Mouse (Mus musculus) liver, embryonic 11.5 days (tissue): ENCODE results near the gene Cnn3. TPM values are rescaled to one million over a fixed set of nuclear protein-coding genes. Genes with fewer than 3 reads are reported as not detected.

Experiments
- ATAC-seq: fragments of 200-750 bp; cut with Nextera tagmentation; replicated peaks from 2 replicates; pipeline ENCODE4 v1.8.0; 2017; ENCODE audit warnings: moderate number of reproducible peaks, mild to moderate bottlenecking, moderate TSS enrichment, moderate library complexity; ENCODE audit not compliant: low FRiP score
- DNase-seq: peaks from one replicate; pipeline ENCODE4 v3.0.0-alpha.2; 2017; ENCODE audit warnings: low spot score
- H3K27ac ChIP-seq: fragments of 300-500 bp; sonication (generic); 2 replicates; pipeline ENCODE4 v1.5.1; 2014; ENCODE audit warnings: mild to moderate bottlenecking, low read depth, low read length, control low read depth
- H3K27me3 ChIP-seq: fragments of 300-500 bp; sonication (generic); replicated peaks from 2 replicates; pipeline ENCODE4 v1.6.1; 2014; ENCODE audit warnings: low read length, mixed read lengths; ENCODE audit not compliant: control insufficient read depth, insufficient read depth
- H3K36me3 ChIP-seq: fragments of 300-500 bp; sonication (generic); 2 replicates; pipeline ENCODE4 v1.6.1; 2014; ENCODE audit warnings: mild to moderate bottlenecking, low read length, moderate library complexity, mixed read lengths; ENCODE audit not compliant: control insufficient read depth, insufficient read depth
- H3K4me1 ChIP-seq: fragments of 300-500 bp; sonication (generic); replicated peaks from 2 replicates; pipeline ENCODE4 v1.6.1; 2014; ENCODE audit warnings: low read length, mixed read lengths; ENCODE audit not compliant: control insufficient read depth, insufficient read depth
- H3K4me2 ChIP-seq: fragments of 300-500 bp; sonication (generic); 2 replicates; pipeline ENCODE4 v1.6.1; 2014; ENCODE audit warnings: mild to moderate bottlenecking, control low read depth, moderate library complexity
- H3K4me3 ChIP-seq: fragments of 300-500 bp; sonication (generic); 2 replicates; pipeline ENCODE4 v1.5.1; 2014; ENCODE audit warnings: low read depth, low read length, control low read depth
- H3K9ac ChIP-seq: fragments of 300-500 bp; sonication (generic); 2 replicates; pipeline ENCODE4 v1.6.1; 2014; ENCODE audit warnings: low read depth, low read length, control low read depth
- H3K9me3 ChIP-seq: fragments of 300-500 bp; sonication (generic); 2 replicates; pipeline ENCODE4 v1.6.1; 2016; ENCODE audit warnings: low read length, inconsistent platforms, mixed read lengths; ENCODE audit not compliant: control insufficient read depth
- WGBS: fragments of 180-500 bp; shearing (Covaris S2); extraction: QIAGEN DNeasy Blood & Tissue Kit; methylation state at CpG from one replicate; pipeline ENCODE4 v1.1.7; 2014; 5-methylcytosine and 5-hydroxymethylcytosine counted together
- polyA plus RNA-seq: library from polyadenylated mRNA; unstranded; fragments of >200 nt; fragmentation: Nextera tagmentation; extraction: Ambion mirVana; gene quantifications from 2 replicates; pipeline ENCODE4 v1.2.1, GENCODE M21; 2014

The Cnn3 gene
- polyA plus RNA-seq, 1 experiment from 2014 or later, result 294 TPM

- no peak for DNase-seq
- no peak overlapping the region for H3K4me2 ChIP-seq
- H3K4me3 ChIP-seq, result no peak overlapping the region
- 0 out of 2 replicates have a peak, but pooled peaks have one; percentile 54 for ATAC-seq
- WGBS, result 67% methylated on average over 11 of the region's 11 CpGs
- H3K9me3 ChIP-seq, result no peaks in the 10 kb centered on the region
- H3K27me3 ChIP-seq, result no peaks in the 10 kb centered on the region
- no peak overlapping the region for H3K27ac ChIP-seq
- peaks cover 29% of the 10 kb centered on the region for H3K4me1 ChIP-seq
- H3K36me3 ChIP-seq, result peaks cover 2% of the 10 kb centered on the region; the same call in 1 of the 2 replicates
- no peak overlapping the region for H3K9ac ChIP-seq
Measured at GRCm38 (mm10) chr3:121439623-121440161, 13.4 kb downstream of the Cnn3 start.

GRCm38 (mm10) chr3:121441504-121441903, 15.2 kb downstream of the Cnn3 start:
- Histone ChIP-seq H3K9ac (no peak overlapping the region), H3K4me3 (no peak overlapping the region), H3K9me3 (no peaks in the 10 kb centered on the region), H3K4me2 (no peak overlapping the region), H3K27me3 (no peaks in the 10 kb centered on the region), H3K27ac (no peak overlapping the region), H3K36me3 (peaks cover 2% of the 10 kb centered on the region; the same call in 1 of the 2 replicates), H3K4me1 (peaks cover 32% of the 10 kb centered on the region)
- DNase-seq, result no peak
- 90% methylated on average over 12 of the region's 12 CpGs for WGBS
- ATAC-seq, result no peak

DNA sequence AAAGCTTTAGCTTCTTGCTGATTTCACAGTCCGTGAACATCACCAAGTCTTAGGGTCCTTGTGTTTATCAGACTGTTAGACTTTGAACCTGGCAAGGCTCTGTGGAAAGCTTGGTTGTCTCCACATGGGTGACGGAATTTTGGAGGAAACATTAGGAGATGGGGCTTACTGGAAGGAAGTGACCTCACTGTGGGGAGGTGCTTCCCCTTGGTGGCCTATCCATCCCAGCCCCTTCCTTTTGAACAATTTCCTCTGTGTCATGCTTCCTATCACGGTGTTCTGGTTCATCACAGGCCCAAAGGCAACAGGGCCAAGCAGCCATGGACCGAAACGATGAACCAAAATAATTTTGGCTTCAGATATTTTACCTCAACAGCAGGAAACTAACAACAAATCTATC, 16.0 kb downstream of the Cnn3 start:
- 77% methylated on average over 5 of the region's 5 CpGs for WGBS
- Histone ChIP-seq H3K4me2 (no peak overlapping the region), H3K9me3 (no peaks in the 10 kb centered on the region), H3K4me1 (peaks cover 33% of the 10 kb centered on the region), H3K36me3 (peaks cover 2% of the 10 kb centered on the region; the same call in 1 of the 2 replicates), H3K9ac (no peak overlapping the region), H3K4me3 (no peak overlapping the region), H3K27me3 (no peaks in the 10 kb centered on the region), H3K27ac (no peak overlapping the region)
- DNase-seq (no peak), ATAC-seq (no peak)

DNA sequence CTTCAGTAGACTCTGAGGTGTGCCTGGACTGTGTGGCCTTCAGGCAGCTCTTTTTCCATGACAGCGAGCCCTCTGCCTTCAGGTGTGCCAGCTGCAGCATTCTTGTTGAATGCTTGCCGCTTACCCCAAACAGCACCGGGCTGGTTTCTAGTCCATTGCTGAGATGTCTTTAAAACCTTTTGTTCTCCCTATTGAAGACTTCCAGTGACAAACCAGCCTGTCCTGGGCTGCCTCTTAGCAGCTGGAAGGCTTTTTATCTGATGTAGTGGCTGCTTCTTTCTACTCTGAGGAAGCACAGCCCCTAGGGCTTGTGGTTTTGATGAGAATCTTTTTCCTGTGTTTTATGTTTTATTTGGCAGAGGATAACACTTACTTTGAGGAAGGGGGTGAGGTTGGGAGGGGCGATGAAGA, 17.6 kb downstream of the Cnn3 start:
- Histone ChIP-seq H3K4me3 (no peak overlapping the region), H3K9me3 (no peaks in the 10 kb centered on the region), H3K4me2 (no peak overlapping the region), H3K36me3 (peaks cover 2% of the 10 kb centered on the region; the same call in 1 of the 2 replicates), H3K4me1 (peaks cover 35% of the 10 kb centered on the region), H3K9ac (no peak overlapping the region), H3K27me3 (no peaks in the 10 kb centered on the region), H3K27ac (no peak overlapping the region)
- WGBS, result 72% methylated on average over 4 of the region's 4 CpGs
- DNase-seq (no peak), ATAC-seq (no peak)

- H3K9ac ChIP-seq, result no peak overlapping the region
- H3K27me3 ChIP-seq, result no peaks in the 10 kb centered on the region
- H3K27ac ChIP-seq, result no peak overlapping the region
- WGBS, result 91% methylated on average over 6 of the region's 6 CpGs
- no peak for ATAC-seq
- no peaks in the 10 kb centered on the region for H3K9me3 ChIP-seq
- no peak overlapping the region for H3K4me3 ChIP-seq
- H3K4me2 ChIP-seq, result no peak overlapping the region
- peaks cover 31% of the 10 kb centered on the region for H3K4me1 ChIP-seq
- DNase-seq, result no peak
- H3K36me3 ChIP-seq, result peaks cover 2% of the 10 kb centered on the region; the same call in 1 of the 2 replicates
Measured at GRCm38 (mm10) chr3:121444414-121444813, 18.1 kb downstream of the Cnn3 start.

GRCm38 (mm10) chr3:121446454-121446853, 20.2 kb downstream of the Cnn3 start:
- peaks cover 8% of the 10 kb centered on the region for H3K36me3 ChIP-seq
- WGBS, result 46% methylated on average over 8 of the region's 8 CpGs
- no peaks in the 10 kb centered on the region for H3K9me3 ChIP-seq
- DNase-seq, result no peak
- no peak overlapping the region for H3K4me2 ChIP-seq
- peak; percentile 45 for ATAC-seq
- peaks cover 25% of the 10 kb centered on the region for H3K4me1 ChIP-seq
- no peak overlapping the region for H3K9ac ChIP-seq
- no peak overlapping the region for H3K27ac ChIP-seq
- H3K4me3 ChIP-seq, result no peak overlapping the region
- H3K27me3 ChIP-seq, result no peaks in the 10 kb centered on the region

DNA sequence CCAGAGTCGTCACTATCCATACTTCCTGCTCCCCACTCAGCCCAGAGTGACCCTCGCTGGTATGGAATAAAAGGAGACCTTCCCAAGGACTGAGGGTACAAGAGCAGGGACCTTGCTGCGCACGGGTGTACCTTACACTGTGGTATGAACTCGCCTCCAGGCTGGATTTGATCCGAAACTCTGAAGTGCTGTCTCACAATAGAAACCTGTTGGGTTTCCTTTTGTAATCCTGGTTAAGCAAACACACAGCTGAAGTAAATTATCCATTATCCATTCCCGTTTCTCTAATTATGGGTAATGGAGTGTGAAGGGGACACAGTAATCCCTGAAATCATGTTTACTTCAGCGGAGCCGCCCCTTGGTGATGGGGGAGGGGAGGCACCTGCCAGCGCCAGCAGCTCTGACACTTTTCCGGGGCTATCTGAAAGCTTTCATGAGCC, 21.8 kb downstream of the Cnn3 start:
- no peak overlapping the region for H3K4me3 ChIP-seq
- no peaks in the 10 kb centered on the region for H3K27me3 ChIP-seq
- 67% methylated on average over 11 of the region's 11 CpGs for WGBS
- DNase-seq (no peak), ATAC-seq (no peak)
- H3K9ac ChIP-seq, result no peak overlapping the region
- peaks cover 14% of the 10 kb centered on the region for H3K36me3 ChIP-seq
- no peaks in the 10 kb centered on the region for H3K9me3 ChIP-seq
- H3K4me1 ChIP-seq, result peaks cover 24% of the 10 kb centered on the region
- H3K4me2 ChIP-seq, result no peak overlapping the region
- H3K27ac ChIP-seq, result no peak overlapping the region

DNA sequence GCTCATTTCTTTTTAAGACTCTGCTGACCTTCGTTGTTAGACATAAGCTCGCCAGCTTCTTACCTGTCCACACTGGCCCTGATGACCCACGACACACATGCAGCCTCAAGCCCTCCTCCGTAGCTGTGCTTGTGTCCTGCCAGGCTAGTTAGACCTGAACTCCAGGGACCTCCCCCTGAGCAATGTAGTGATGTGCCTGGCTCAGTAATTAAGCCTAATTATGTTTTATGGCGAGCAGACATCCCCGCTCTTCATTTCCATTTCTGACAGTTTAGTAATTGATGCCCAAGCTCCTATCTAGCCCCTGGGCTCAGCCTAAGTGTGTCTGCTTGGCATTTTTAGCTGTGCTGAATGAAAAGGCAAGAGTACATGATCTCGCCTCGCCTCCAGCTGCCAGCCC, 22.3 kb downstream of the Cnn3 start:
- WGBS, result 80% methylated on average over 8 of the region's 8 CpGs

DNA sequence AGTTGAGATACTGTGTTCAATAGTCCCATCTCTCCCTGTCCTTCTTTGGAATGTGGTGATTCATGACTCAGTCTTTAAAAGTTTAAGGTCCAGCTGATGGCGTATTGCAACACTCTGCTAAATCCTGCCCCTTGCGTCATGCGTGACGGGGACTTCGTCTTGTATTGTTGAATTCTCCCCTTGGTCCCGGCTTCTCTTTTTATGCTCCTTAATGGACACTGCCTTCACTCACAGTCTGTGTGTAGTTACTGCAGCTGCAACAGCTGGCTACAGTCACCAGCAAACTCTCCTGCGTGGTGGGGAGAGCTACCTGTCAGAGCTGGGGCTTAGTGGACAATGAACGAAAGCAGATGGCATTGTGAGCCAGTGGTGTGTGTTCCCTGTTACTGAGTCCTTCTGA, 23.2 kb downstream of the Cnn3 start:
- Histone ChIP-seq H3K27ac (no peak overlapping the region), H3K4me1 (peaks cover 17% of the 10 kb centered on the region), H3K4me3 (no peak overlapping the region), H3K36me3 (peaks cover 12% of the 10 kb centered on the region), H3K4me2 (no peak overlapping the region), H3K27me3 (no peaks in the 10 kb centered on the region), H3K9me3 (no peaks in the 10 kb centered on the region), H3K9ac (no peak overlapping the region)
- DNase-seq, result no peak
- ATAC-seq, result no peak
- 91% methylated on average over 8 of the region's 8 CpGs for WGBS

More for the DNA sequence above, 22.3 kb downstream of the Cnn3 start:
- peaks cover 14% of the 10 kb centered on the region for H3K36me3 ChIP-seq
- no peak for DNase-seq
- no peak for ATAC-seq
- H3K4me3 ChIP-seq, result no peak overlapping the region
- H3K9me3 ChIP-seq, result no peaks in the 10 kb centered on the region
- no peak overlapping the region for H3K27ac ChIP-seq
- no peak overlapping the region for H3K9ac ChIP-seq
- no peaks in the 10 kb centered on the region for H3K27me3 ChIP-seq
- peaks cover 19% of the 10 kb centered on the region for H3K4me1 ChIP-seq
- no peak overlapping the region for H3K4me2 ChIP-seq
